Mouse (Mus musculus): ENCODE measurements around the gene Capzb. TPM values are rescaled to one million over a fixed set of nuclear protein-coding genes. Genes with fewer than 3 reads are reported as not detected.

Capzb gene
- total and polyA plus RNA-seq, 2 experiments from 2014 or later, result 88.5 to 315 TPM

DNA sequence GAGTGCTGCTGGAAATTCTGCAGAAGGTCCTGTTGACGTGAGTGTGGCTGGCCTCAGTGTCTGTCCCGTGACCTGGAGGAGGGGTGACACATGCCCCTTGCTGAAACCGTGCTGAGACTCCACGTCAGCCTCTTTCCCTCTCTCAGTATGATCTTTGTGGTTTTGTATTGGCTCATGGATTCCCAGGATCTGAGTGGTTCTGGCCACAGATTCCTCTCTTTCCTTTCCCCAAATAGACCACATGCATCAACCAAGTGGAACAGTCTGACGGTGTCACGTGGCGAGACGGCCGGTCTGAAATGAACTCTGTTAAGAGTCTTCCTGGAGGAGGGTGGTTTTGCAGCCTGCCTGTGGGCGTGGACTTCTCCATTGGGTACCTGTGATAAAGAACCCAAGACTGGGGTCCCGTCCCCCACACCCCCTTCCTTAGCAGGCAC is 21.3 kb downstream of the Capzb start:
- Histone ChIP-seq H3K4me1 (ENCODE audit: insufficient read depth, low read length) (peaks cover 10% of the 10 kb centered on the region), H3K27me3 (ENCODE audit: insufficient read depth, low read length) (no peaks in the 10 kb centered on the region), H3K9ac (replicated peaks; ENCODE audit: low read length) (no peak overlapping the region), H3K27ac (peak overlapping the region; percentile 16; the same call in 1 of the 2 replicates), H3K4me2 (ENCODE audit: low read depth, low read length) (no peak overlapping the region), H3K9me3 (ENCODE audit: low read length) (no peaks in the 10 kb centered on the region), H3K36me3 (ENCODE audit: insufficient read depth, low read length) (no peaks in the 10 kb centered on the region), H3K4me3 (ENCODE audit: low read length) (no peak overlapping the region)
- ATAC-seq, result no peak
- no peak for TF ChIP-seq CTCF (IDR thresholded peaks at IDR 0.05; ENCODE audit: low read depth)
- WGBS, result 69% methylated on average over 11 of the region's 11 CpGs
- DNase-seq (ENCODE audit: low spot score), result no peak

DNA sequence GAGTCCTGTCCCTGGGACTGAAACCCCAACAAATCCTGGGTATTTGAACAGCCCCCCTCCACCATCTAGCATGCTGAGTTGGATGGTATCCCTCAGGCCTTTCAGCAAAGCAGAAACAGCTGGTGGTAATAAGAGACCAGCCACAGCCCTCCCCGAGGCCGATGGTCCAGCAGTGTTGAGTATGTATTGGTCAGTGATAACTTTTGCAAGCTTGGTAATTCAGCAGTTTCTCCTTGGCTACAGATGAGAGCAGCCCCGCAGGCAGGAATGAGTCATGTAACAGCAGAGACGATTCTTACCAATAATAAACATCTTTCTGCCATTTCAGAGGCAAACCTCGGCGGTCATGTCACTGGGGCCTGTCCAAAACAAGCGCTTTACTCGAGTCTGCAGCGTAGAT is 23.9 kb downstream of the Capzb start:
- no peak overlapping the region for H3K9ac ChIP-seq (replicated peaks; ENCODE audit: low read length)
- no peaks in the 10 kb centered on the region for H3K9me3 ChIP-seq (ENCODE audit: low read length)
- no peak overlapping the region for H3K4me3 ChIP-seq (ENCODE audit: low read length)
- H3K27me3 ChIP-seq (ENCODE audit: insufficient read depth, low read length), result no peaks in the 10 kb centered on the region
- H3K36me3 ChIP-seq (ENCODE audit: insufficient read depth, low read length), result no peaks in the 10 kb centered on the region
- TF ChIP-seq CTCF (IDR thresholded peaks at IDR 0.05; ENCODE audit: low read depth), result no peak
- peak; percentile 21 for DNase-seq (ENCODE audit: low spot score)
- H3K27ac ChIP-seq, result no peak overlapping the region
- 0 out of 2 replicates have a peak, but pooled peaks cover 8% of the 10 kb centered on the region for H3K4me1 ChIP-seq (ENCODE audit: insufficient read depth, low read length)
- WGBS, result 64% methylated on average over 9 of the region's 9 CpGs
- no peak for ATAC-seq
- no peak overlapping the region for H3K4me2 ChIP-seq (ENCODE audit: low read depth, low read length)

DNA sequence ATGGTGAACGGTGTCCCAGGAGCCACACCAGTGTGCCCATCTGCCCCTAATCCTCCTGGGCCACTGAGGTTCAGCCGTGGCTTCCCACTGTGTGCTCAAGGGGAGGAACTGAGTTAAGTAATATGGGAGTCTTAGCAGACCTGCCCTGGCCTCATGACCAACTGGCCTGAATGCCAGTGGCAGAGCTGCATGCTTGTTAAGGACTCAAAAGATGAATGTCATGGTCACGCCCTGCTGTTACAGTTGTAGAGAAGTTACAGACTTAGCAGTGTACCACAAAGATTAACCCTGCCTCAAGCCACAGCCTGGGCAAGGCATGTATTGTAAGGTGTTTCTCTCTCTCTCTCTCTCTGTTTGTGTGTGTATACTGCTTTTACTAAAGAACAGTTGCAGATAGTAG is 25.8 kb downstream of the Capzb start:
- H3K4me3 ChIP-seq (ENCODE audit: low read length), result no peak overlapping the region
- H3K4me2 ChIP-seq (ENCODE audit: low read depth, low read length), result no peak overlapping the region
- DNase-seq (ENCODE audit: low spot score) (no peak), ATAC-seq (no peak)
- H3K27me3 ChIP-seq (ENCODE audit: insufficient read depth, low read length), result no peaks in the 10 kb centered on the region
- no peak for TF ChIP-seq CTCF (IDR thresholded peaks at IDR 0.05; ENCODE audit: low read depth)
- no peaks in the 10 kb centered on the region for H3K9me3 ChIP-seq (ENCODE audit: low read length)
- H3K4me1 ChIP-seq (ENCODE audit: insufficient read depth, low read length), result 0 out of 2 replicates have a peak, but pooled peaks cover 5% of the 10 kb centered on the region
- H3K36me3 ChIP-seq (ENCODE audit: insufficient read depth, low read length), result no peaks in the 10 kb centered on the region
- H3K9ac ChIP-seq (replicated peaks; ENCODE audit: low read length), result no peak overlapping the region
- H3K27ac ChIP-seq, result no peak overlapping the region
- 48% methylated on average over 3 of the region's 3 CpGs for WGBS

DNA sequence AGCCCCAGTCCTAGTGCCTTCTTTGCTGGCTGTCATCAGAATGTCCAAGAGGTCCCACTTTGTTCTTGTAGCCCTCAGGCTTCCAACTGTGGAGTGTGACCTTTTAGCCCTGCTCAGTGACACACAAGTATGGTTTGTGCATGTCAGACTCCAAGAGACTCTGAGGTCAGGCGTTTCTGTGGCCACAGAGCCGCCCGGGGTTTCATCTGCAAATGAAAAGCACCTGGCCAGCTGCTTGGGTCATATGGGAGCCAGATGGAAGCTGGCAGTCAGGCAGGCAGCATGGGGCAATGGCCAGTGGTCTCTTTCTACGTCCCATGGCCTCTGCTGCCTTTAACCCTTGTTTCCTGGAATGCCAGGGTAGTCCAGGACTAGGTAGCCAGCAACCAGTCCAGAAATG is 27.0 kb downstream of the Capzb start:
- 53% methylated on average over 4 of the region's 4 CpGs for WGBS
- Histone ChIP-seq H3K36me3 (ENCODE audit: insufficient read depth, low read length) (no peaks in the 10 kb centered on the region), H3K27ac (no peak overlapping the region), H3K9ac (replicated peaks; ENCODE audit: low read length) (no peak overlapping the region), H3K9me3 (ENCODE audit: low read length) (no peaks in the 10 kb centered on the region), H3K4me2 (ENCODE audit: low read depth, low read length) (no peak overlapping the region), H3K27me3 (ENCODE audit: insufficient read depth, low read length) (no peaks in the 10 kb centered on the region), H3K4me3 (ENCODE audit: low read length) (no peak overlapping the region), H3K4me1 (ENCODE audit: insufficient read depth, low read length) (0 out of 2 replicates have a peak, but pooled peaks cover 4% of the 10 kb centered on the region)
- no peak for TF ChIP-seq CTCF (IDR thresholded peaks at IDR 0.05; ENCODE audit: low read depth)
- ATAC-seq (no peak), DNase-seq (ENCODE audit: low spot score) (no peak)

DNA sequence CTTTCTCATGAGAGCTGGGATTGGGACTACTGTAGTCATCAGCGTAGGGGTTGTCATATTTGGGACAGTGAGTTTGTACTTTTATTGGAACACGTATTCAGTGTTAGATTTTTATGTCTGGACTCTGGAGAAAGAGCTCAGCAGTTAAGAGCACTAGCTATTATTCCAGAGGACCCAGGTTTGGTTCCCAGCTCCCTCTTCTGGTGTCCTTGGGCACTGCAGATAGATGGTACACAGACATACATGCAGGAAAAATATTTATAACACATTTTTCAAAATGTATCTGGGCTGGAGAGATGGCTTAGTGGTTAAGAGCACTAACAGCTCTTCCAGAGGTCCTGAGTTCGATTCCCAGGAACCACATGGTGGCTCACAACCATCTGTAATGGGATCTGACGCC is 28.3 kb downstream of the Capzb start:
- ATAC-seq (no peak), DNase-seq (ENCODE audit: low spot score) (peak; percentile 32)
- Histone ChIP-seq H3K9me3 (ENCODE audit: low read length) (no peaks in the 10 kb centered on the region), H3K9ac (replicated peaks; ENCODE audit: low read length) (no peak overlapping the region), H3K27ac (no peak overlapping the region), H3K27me3 (ENCODE audit: insufficient read depth, low read length) (no peaks in the 10 kb centered on the region), H3K36me3 (ENCODE audit: insufficient read depth, low read length) (no peaks in the 10 kb centered on the region), H3K4me1 (ENCODE audit: insufficient read depth, low read length) (0 out of 2 replicates have a peak, but pooled peaks cover 4% of the 10 kb centered on the region), H3K4me2 (ENCODE audit: low read depth, low read length) (no peak overlapping the region), H3K4me3 (ENCODE audit: low read length) (no peak overlapping the region)
- 95% methylated on average over 4 of the region's 4 CpGs for WGBS
- TF ChIP-seq CTCF (IDR thresholded peaks at IDR 0.05; ENCODE audit: low read depth), result peak; percentile 55

DNA sequence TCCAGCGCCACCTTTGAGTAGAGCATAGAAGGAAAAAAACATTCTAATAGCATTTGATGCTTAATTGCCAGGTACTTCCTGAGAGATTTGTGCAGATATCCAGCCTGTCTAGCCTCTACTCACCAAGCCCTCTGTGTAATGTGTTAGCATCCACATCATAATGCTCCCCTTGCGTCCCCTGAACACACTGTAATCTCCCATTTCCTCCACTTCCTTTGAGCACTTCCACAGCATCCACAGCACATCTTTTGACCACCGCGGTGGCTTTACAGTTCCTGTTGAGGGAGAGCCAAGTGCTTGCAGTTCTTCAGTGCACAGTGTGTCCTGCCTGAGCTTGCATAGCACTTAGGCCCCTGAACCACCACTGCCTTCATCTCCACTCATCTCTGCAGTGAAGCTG is 29.1 kb downstream of the Capzb start:
- Histone ChIP-seq H3K9me3 (ENCODE audit: low read length) (no peaks in the 10 kb centered on the region), H3K27me3 (ENCODE audit: insufficient read depth, low read length) (no peaks in the 10 kb centered on the region), H3K4me3 (ENCODE audit: low read length) (no peak overlapping the region), H3K4me1 (ENCODE audit: insufficient read depth, low read length) (0 out of 2 replicates have a peak, but pooled peaks cover 4% of the 10 kb centered on the region), H3K4me2 (ENCODE audit: low read depth, low read length) (no peak overlapping the region), H3K9ac (replicated peaks; ENCODE audit: low read length) (no peak overlapping the region), H3K36me3 (ENCODE audit: insufficient read depth, low read length) (no peaks in the 10 kb centered on the region), H3K27ac (no peak overlapping the region)
- no peak for TF ChIP-seq CTCF (IDR thresholded peaks at IDR 0.05; ENCODE audit: low read depth)
- WGBS, result 91% methylated on average over 4 of the region's 4 CpGs
- no peak for ATAC-seq
- no peak for DNase-seq (ENCODE audit: low spot score)

DNA sequence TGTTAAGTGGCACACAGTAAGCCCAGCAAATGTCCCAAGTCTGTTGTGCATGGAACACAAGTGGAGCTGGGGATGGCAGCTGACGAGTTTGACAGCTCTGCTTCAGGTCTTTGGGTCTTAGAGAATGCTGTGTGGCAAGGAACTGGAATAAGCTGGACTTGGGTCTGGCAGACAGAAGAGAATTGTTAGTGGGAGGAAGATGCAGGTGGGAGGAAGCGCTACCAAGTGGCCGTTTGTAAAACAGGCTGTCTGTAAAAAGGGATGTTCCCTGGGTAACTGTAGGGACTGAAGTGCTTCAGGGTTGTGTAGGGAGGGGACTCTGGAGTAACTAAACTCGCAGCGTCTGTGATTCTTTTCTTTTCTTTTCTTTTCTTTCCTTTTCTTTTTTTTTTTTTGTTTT is 32.4 kb downstream of the Capzb start:
- no peaks in the 10 kb centered on the region for H3K36me3 ChIP-seq (ENCODE audit: insufficient read depth, low read length)
- no peaks in the 10 kb centered on the region for H3K27me3 ChIP-seq (ENCODE audit: insufficient read depth, low read length)
- no peak overlapping the region for H3K9ac ChIP-seq (replicated peaks; ENCODE audit: low read length)
- ATAC-seq (no peak), DNase-seq (ENCODE audit: low spot score) (no peak)
- H3K27ac ChIP-seq, result no peak overlapping the region
- WGBS, result 62% methylated on average over 5 of the region's 5 CpGs
- no peaks in the 10 kb centered on the region for H3K4me1 ChIP-seq (ENCODE audit: insufficient read depth, low read length)
- TF ChIP-seq CTCF (IDR thresholded peaks at IDR 0.05; ENCODE audit: low read depth), result no peak
- no peak overlapping the region for H3K4me3 ChIP-seq (ENCODE audit: low read length)
- H3K9me3 ChIP-seq (ENCODE audit: low read length), result no peaks in the 10 kb centered on the region
- no peak overlapping the region for H3K4me2 ChIP-seq (ENCODE audit: low read depth, low read length)
